ENCODE assay signal across 12 mouse cellular contexts in genomic region chr16:45244930-45245472, GRCm38 (mm10). TPM values are rescaled to one million over a fixed set of nuclear protein-coding genes. Genes with fewer than 3 reads are reported as not detected.
DNase-seq lines count a peak whose midpoint lies in the region; ATAC-seq and TF ChIP-seq lines count a peak whose summit lies in the region.
"Had no signal": no experiment of that assay in that cellular context is flagged by ENCODE, and none has a peak within 500 bp of the region (broad histone marks: within the 10 kb centered on the region; RNA-seq: fewer than 3 reads in every experiment).

No protein-coding gene starts in this region.

- DNase-seq in layer of hippocampus, adult 9-11 months = peak; percentile 36
- DNase-seq in layer of hippocampus, postnatal 10 days (ENCODE audit: low spot score in 2 of 2) = no peak
- DNase-seq in mesoderm, embryonic 11.5 days (ENCODE audit: low read depth, low spot score) = peak; percentile 54
- peak; percentile 47 for DNase-seq in telencephalon, adult 2 months (ENCODE audit: low read depth, low spot score)
- DNase-seq in spleen, postnatal 36 days (ENCODE audit: low spot score in 2 of 2) = no peak
- no peak for DNase-seq in lung, adult 2 months
- no peak for DNase-seq in cerebellum, postnatal 14 days
- DNase-seq: adrenal gland, adult 8-10 months; heart, adult 11 months had no signal

- no peaks in the 10 kb centered on the region for H3K36me3 ChIP-seq in forebrain, embryonic 13.5 days (ENCODE audit: poor library complexity, severe bottlenecking)
- H3K36me3 ChIP-seq: liver, embryonic 15.5 days had no signal

- H3K9me3 ChIP-seq in forebrain, embryonic 13.5 days (replicated peaks) = no peaks in the 10 kb centered on the region
- H3K9me3 ChIP-seq: liver, embryonic 15.5 days had no signal

- H3K27me3 ChIP-seq in forebrain, embryonic 13.5 days = no peaks in the 10 kb centered on the region
- H3K27me3 ChIP-seq: liver, embryonic 15.5 days had no signal

- H3K4me3 ChIP-seq in forebrain, embryonic 13.5 days = no peak overlapping the region
- H3K4me3 ChIP-seq in lung, adult 2 months (replicated peaks; ENCODE audit: extremely low read depth, low read depth, low read length) = no peak overlapping the region
- H3K4me3 ChIP-seq: liver, embryonic 15.5 days had no signal

- ATAC-seq in forebrain, embryonic 13.5 days = peak; percentile 58; the same call in 1 of the 2 replicates

- 8% methylated on average over 3 of the region's 3 CpGs for WGBS in forebrain, embryonic 13.5 days
- WGBS in lung, adult 2 months = 80% methylated on average over 3 of the region's 3 CpGs

- no peak overlapping the region for H3K9ac ChIP-seq in forebrain, embryonic 13.5 days
- H3K9ac ChIP-seq: liver, embryonic 15.5 days had no signal

- TF ChIP-seq POLR2A in lung, adult 2 months (IDR thresholded peaks at IDR 0.05; ENCODE audit: borderline replicate concordance, extremely low read depth, low read depth, low read length) = no peak

- H3K4me2 ChIP-seq in forebrain, embryonic 13.5 days = no peak overlapping the region
- H3K4me2 ChIP-seq: liver, embryonic 15.5 days had no signal

- H3K27ac ChIP-seq in forebrain, embryonic 13.5 days = no peak overlapping the region
- H3K27ac ChIP-seq: kidney, postnatal 0 days; liver, embryonic 15.5 days had no signal

- H3K4me1 ChIP-seq in forebrain, embryonic 13.5 days = peaks cover 9% of the 10 kb centered on the region; the same call in 1 of the 2 replicates
- no peaks in the 10 kb centered on the region; the same call in 1 of the 2 replicates for H3K4me1 ChIP-seq in lung, adult 2 months (ENCODE audit: control insufficient read depth, insufficient read depth, low read length)
- H3K4me1 ChIP-seq: liver, embryonic 15.5 days had no signal

- TF ChIP-seq CTCF in lung, adult 2 months (IDR thresholded peaks at IDR 0.05; ENCODE audit: insufficient read depth, low read length) = no peak

RNA-seq across cellular contexts. Expression of gene Btla, which starts 20.9 kb away (rescaled TPM):
- total RNA-seq in layer of hippocampus, postnatal 10 days (2021) = under 1 TPM; 0.13 to 0.14 TPM
- polyA plus RNA-seq in forebrain, embryonic 13.5 days (2015; fragmentation: Nextera tagmentation; extraction: Ambion mirVana) = 0.30 and 0.48 TPM in 2 replicates
- 2.0 and 4.6 TPM in 2 replicates for polyA plus RNA-seq in lung, adult 2 months (2012; rRNA removed)

Comparison
In these comparisons a context has a peak if more than half of its experiments do, and no peak if none do; other contexts are left out.
1. DNase-seq: peak in layer of hippocampus, adult 9-11 months (single experiment), mesoderm, embryonic 11.5 days (single experiment) and telencephalon, adult 2 months (single experiment); none in layer of hippocampus, postnatal 10 days (0 of 2), spleen, postnatal 36 days (0 of 2), lung, adult 2 months (single experiment) and cerebellum, postnatal 14 days (0 of 2).